Mouse (Mus musculus) kidney, embryonic 16.5 days (tissue): ENCODE measurements around the gene Cyp1a2. TPM values are rescaled to one million over a fixed set of nuclear protein-coding genes. Genes with fewer than 3 reads are reported as not detected.

ENCODE experiments used
- ATAC-seq: fragments of 200-750 bp; cut with Nextera tagmentation; 2 replicates; pipeline ENCODE4 v1.8.0; 2017; ENCODE audit warnings: moderate TSS enrichment; ENCODE audit not compliant: low FRiP score, low TSS enrichment
- H3K27ac ChIP-seq: fragments of 300-500 bp; sonication (generic); 2 replicates; pipeline ENCODE4 v1.5.1; 2014; ENCODE audit warnings: low read length
- H3K27me3 ChIP-seq: fragments of 300-500 bp; sonication (generic); 2 replicates; pipeline ENCODE4 v1.6.1; 2014; ENCODE audit warnings: low read length, control low read depth, mixed read lengths; ENCODE audit not compliant: insufficient read depth
- H3K36me3 ChIP-seq: fragments of 300-500 bp; sonication (generic); 2 replicates; pipeline ENCODE4 v1.6.1; 2014; ENCODE audit warnings: low read length, control low read depth, mixed read lengths; ENCODE audit not compliant: insufficient read depth
- H3K4me1 ChIP-seq: fragments of 300-500 bp; sonication (generic); 2 replicates; pipeline ENCODE4 v1.6.1; 2014; ENCODE audit warnings: low read length, control low read depth, mixed read lengths; ENCODE audit not compliant: insufficient read depth
- H3K4me2 ChIP-seq: fragments of 300-500 bp; sonication (generic); replicated peaks from 2 replicates; pipeline ENCODE4 v1.6.1; 2014; ENCODE audit warnings: low read depth, low read length
- H3K4me3 ChIP-seq: fragments of 300-500 bp; sonication (generic); 2 replicates; pipeline ENCODE4 v1.5.1; 2014; ENCODE audit warnings: mild to moderate bottlenecking, low read length
- H3K9ac ChIP-seq: fragments of 300-500 bp; sonication (generic); replicated peaks from 2 replicates; pipeline ENCODE4 v1.6.1; 2014; ENCODE audit warnings: low read length
- H3K9me3 ChIP-seq: fragments of 300-500 bp; sonication (generic); 2 replicates; pipeline ENCODE4 v1.6.1; 2016; ENCODE audit warnings: low read length, control low read depth
- WGBS: fragments of 180-500 bp; shearing (Covaris S2); extraction: QIAGEN DNeasy Blood & Tissue Kit; methylation state at CpG from one replicate; pipeline ENCODE4 v1.1.7; 2014; 5-methylcytosine and 5-hydroxymethylcytosine counted together
- polyA plus RNA-seq: library from polyadenylated mRNA; unstranded; fragments of >200 nt; fragmentation: Nextera tagmentation; extraction: Ambion mirVana; gene quantifications from 2 replicates; pipeline ENCODE4 v1.2.1, GENCODE M21; 2015

The Cyp1a2 gene
- polyA plus RNA-seq, 1 experiment from 2014 or later = not detected

DNA sequence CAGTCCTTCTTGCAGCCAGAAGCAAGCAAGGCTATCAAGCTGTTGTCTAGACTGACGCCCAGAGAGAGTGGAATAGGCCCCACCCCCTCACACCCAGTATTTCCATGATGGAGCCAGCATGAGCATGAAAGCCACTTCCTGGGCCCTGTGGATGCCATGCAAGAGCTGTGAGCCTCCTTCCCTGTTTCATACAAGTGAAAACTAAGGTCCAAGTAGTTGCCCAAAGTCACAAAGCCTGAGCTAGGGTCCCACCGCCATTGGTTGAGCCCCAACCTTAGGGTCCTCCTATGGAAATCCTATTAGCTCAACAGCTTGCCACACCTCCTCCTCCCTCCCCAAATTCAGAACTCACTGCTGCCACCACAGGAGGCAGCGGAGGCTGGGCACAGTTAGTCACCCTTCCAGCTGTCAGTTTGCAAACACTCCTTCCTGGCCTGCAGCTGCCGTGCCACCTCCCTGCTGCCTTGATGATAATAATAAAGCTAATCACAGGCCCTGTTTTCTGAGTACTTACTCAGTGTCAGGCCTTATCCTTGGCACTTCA, 50.0 kb downstream of the Cyp1a2 start:
- Histone ChIP-seq H3K4me2 (no peak overlapping the region), H3K4me3 (no peak overlapping the region), H3K27me3 (no peaks in the 10 kb centered on the region), H3K36me3 (peaks cover 29% of the 10 kb centered on the region), H3K9ac (no peak overlapping the region), H3K4me1 (peaks cover 20% of the 10 kb centered on the region), H3K27ac (no peak overlapping the region), H3K9me3 (no peaks in the 10 kb centered on the region)
- whole genome bisulfite sequencing = 57% methylated on average over 4 of the region's 4 CpGs
- ATAC-seq = no peak

DNA sequence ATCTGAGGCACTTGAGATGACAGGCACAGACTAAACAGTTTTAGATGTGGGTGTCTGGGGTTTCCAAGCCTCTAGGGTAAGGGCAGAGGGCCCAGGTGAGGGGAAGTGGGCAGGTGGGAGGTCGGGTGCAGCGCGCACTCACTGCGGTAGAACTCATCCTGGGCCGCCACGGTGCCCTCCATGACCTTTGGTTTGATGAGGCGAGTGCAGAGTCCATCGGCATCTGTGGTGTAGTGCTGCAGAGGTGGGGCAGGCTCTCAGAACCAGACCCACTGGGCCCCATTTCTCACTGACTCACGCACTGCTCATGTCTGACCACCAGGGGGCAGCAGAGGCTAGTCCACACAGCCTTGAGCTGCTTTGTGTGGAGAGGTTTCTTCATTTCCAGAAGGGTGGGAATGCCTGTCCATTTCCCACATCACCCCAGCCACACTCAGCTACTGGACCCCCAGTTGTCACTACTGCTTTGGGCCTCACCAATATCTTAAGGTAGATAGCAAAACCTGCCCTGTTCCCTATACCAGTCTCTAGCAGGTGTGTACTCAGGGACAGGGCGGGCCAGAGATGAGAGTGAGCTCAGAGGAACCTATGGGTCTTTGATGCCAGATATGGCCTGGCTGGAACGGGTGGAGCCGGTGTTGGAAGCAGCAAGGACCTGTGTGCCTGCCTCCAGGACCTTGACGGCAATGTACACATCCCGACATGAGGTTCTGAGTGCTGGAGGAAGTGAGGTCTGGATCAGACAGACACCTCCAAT, 54.2 kb downstream of the Cyp1a2 start:
- Histone ChIP-seq H3K9me3 (no peaks in the 10 kb centered on the region), H3K4me3 (no peak overlapping the region), H3K27ac (no peak overlapping the region), H3K36me3 (peaks cover 71% of the 10 kb centered on the region), H3K27me3 (no peaks in the 10 kb centered on the region), H3K4me2 (no peak overlapping the region), H3K9ac (no peak overlapping the region), H3K4me1 (no peaks in the 10 kb centered on the region)
- 68% methylated on average over 14 of the region's 14 CpGs for WGBS
- ATAC-seq = peak; percentile 49

DNA sequence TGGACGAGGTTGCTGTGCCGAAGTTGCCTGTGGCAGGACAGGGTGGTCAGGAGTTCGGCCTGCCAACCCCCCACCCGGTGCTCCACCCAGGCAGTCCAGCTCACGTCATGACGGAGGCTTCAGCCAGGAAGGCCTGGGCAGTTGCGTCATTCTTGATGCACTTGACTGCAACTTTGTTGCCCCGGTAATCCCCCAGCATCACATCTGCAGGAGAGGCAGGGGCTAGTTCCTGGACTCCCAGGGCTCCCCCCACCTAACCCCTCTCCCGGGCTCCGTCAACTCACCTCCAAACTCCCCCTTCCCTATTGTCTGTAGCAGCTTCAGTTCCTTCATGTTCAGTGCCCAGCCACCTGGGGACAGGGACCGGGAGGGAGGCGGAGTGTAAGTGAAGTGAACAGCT, 54.8 kb downstream of the Cyp1a2 start:
- Histone ChIP-seq H3K27me3 (no peaks in the 10 kb centered on the region), H3K36me3 (peaks cover 73% of the 10 kb centered on the region), H3K4me3 (no peak overlapping the region), H3K27ac (no peak overlapping the region), H3K9me3 (no peaks in the 10 kb centered on the region), H3K4me1 (no peaks in the 10 kb centered on the region), H3K4me2 (no peak overlapping the region), H3K9ac (no peak overlapping the region)
- ATAC-seq = no peak
- WGBS = 92% methylated on average over 12 of the region's 12 CpGs

DNA sequence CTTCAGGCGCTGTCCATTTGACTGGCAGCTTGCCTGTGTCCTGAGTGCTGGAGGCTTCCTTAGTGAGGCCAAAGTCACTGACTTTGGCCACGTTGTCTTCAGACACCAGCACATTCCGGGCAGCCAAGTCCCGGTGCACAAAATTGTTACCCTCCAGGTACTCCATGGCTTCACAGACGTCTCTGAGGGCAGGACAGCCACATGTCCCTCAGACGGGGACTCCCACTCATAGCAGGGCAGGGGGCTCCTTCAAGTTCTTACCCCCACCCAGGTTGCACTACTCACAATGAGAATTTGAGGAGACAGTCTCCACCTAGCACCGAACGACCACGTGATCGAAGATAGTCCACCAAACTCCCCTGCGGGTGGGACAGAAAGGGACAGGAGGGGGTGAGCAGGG, 55.6 kb downstream of the Cyp1a2 start:
- H3K4me1 ChIP-seq = no peaks in the 10 kb centered on the region
- H3K4me3 ChIP-seq = no peak overlapping the region
- WGBS = 92% methylated on average over 11 of the region's 11 CpGs
- H3K9ac ChIP-seq = no peak overlapping the region
- no peaks in the 10 kb centered on the region for H3K27me3 ChIP-seq
- H3K36me3 ChIP-seq = peaks cover 73% of the 10 kb centered on the region
- H3K9me3 ChIP-seq = no peaks in the 10 kb centered on the region
- H3K27ac ChIP-seq = no peak overlapping the region
- ATAC-seq = no peak
- no peak overlapping the region for H3K4me2 ChIP-seq

DNA sequence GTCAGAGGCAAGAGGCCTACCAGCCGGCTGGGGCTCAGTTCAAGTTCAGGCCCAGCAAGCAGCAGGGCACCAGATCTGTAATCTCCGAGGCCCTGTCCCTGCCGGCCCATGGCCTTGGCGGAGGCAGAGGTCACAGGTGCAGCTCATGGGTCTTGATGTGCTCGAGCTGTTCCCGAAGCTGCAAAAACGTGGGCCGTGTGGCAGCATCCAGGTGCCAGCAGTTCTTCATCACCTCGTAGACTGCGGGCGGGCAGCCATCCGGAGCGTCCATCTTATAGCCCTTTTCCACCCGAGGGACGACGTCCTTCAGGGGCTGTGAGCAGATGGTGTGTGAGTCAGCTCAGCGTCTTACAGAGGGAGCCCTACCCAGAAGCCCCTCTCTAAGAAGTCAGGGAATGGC, 56.3 kb downstream of the Cyp1a2 start:
- no peak overlapping the region for H3K9ac ChIP-seq
- WGBS = 85% methylated on average over 17 of the region's 17 CpGs
- H3K4me2 ChIP-seq = no peak overlapping the region
- ATAC-seq = no peak
- H3K27me3 ChIP-seq = no peaks in the 10 kb centered on the region
- no peaks in the 10 kb centered on the region for H3K4me1 ChIP-seq
- no peak overlapping the region for H3K27ac ChIP-seq
- H3K4me3 ChIP-seq = no peak overlapping the region
- no peaks in the 10 kb centered on the region for H3K9me3 ChIP-seq
- peaks cover 73% of the 10 kb centered on the region for H3K36me3 ChIP-seq

Other genes with a start within 250 kb of the Cyp1a2 start
- gene Ppcdc, start 243.6 kb downstream of the Cyp1a2 start, polyA plus RNA-seq = 29.7 and 30.5 TPM in 2 replicates
- 17.7 and 20.2 TPM in 2 replicates for gene Scamp5, start 215.6 kb downstream of the Cyp1a2 start, polyA plus RNA-seq
- gene Rpp25, start 179.7 kb downstream of the Cyp1a2 start, polyA plus RNA-seq = 5.5 and 6.4 TPM in 2 replicates
- gene Cox5a, start 162.4 kb downstream of the Cyp1a2 start, polyA plus RNA-seq = 670 and 691 TPM in 2 replicates
- gene Fam219b, start 146.2 kb downstream of the Cyp1a2 start, polyA plus RNA-seq = 19.0 and 19.8 TPM in 2 replicates
- 54.6 and 57.2 TPM in 2 replicates for gene Mpi, start 130.9 kb downstream of the Cyp1a2 start, polyA plus RNA-seq
- 93.4 and 101 TPM in 2 replicates for gene Scamp2, start 122.8 kb downstream of the Cyp1a2 start, polyA plus RNA-seq
- gene Ulk3, start 94.3 kb downstream of the Cyp1a2 start, polyA plus RNA-seq = 18.3 and 22.7 TPM in 2 replicates
- gene Cplx3, start 77.4 kb downstream of the Cyp1a2 start, polyA plus RNA-seq = not detected in 2 replicates
- gene Lman1l, start 62.9 kb downstream of the Cyp1a2 start, polyA plus RNA-seq = not detected in 2 replicates
- gene Csk, start 30.1 kb downstream of the Cyp1a2 start, polyA plus RNA-seq = 27.2 and 31.6 TPM in 2 replicates
- 0.23 and 0.25 TPM in 2 replicates for gene Cyp1a1, start 4.2 kb upstream of the Cyp1a2 start, polyA plus RNA-seq
- gene Edc3, start 24.8 kb upstream of the Cyp1a2 start, polyA plus RNA-seq = 39.2 and 41.2 TPM in 2 replicates
- 82.0 and 90.0 TPM in 2 replicates for gene Clk3, start 82.2 kb upstream of the Cyp1a2 start, polyA plus RNA-seq
- gene Arid3b, start 153.1 kb upstream of the Cyp1a2 start, polyA plus RNA-seq = 6.0 and 8.6 TPM in 2 replicates
- 119 and 128 TPM in 2 replicates for gene Ubl7, start 227.3 kb upstream of the Cyp1a2 start, polyA plus RNA-seq